Mouse (Mus musculus) liver, adult 2 months (tissue): Measurements from ENCODE around the gene Mbnl1. TPM values are rescaled to one million over a fixed set of nuclear protein-coding genes. Genes with fewer than 3 reads are reported as not detected.

Experiments used
- DNase-seq: peaks from one replicate; pipeline ENCODE4 v3.0.0-alpha.2; 2011; ENCODE audit warnings: low read depth, low spot score; ENCODE audit errors: extremely low read depth
- H3K27ac ChIP-seq: fragments of 200-500 bp; replicated peaks from 2 replicates; pipeline ENCODE4 v1.5.1; 2012; ENCODE audit warnings: low read depth, mild to moderate bottlenecking, control low read depth, inconsistent platforms, low read length; ENCODE audit not compliant: insufficient read depth
- H3K27me3 ChIP-seq: fragments of 200-500 bp; 2 replicates; pipeline ENCODE4 v1.6.1; 2012; ENCODE audit warnings: mild to moderate bottlenecking, moderate library complexity, low read length, inconsistent platforms; ENCODE audit not compliant: control insufficient read depth, insufficient read depth
- H3K36me3 ChIP-seq: fragments of 200-500 bp; 2 replicates; pipeline ENCODE4 v1.6.1; 2012; ENCODE audit warnings: low read length, inconsistent platforms; ENCODE audit not compliant: control insufficient read depth, insufficient read depth
- H3K4me1 ChIP-seq: fragments of 200-500 bp; 2 replicates; pipeline ENCODE4 v1.6.1; 2011; ENCODE audit warnings: low read length; ENCODE audit not compliant: control insufficient read depth, insufficient read depth
- H3K4me3 ChIP-seq: fragments of 200-500 bp; 2 replicates; pipeline ENCODE4 v1.5.1; 2011; ENCODE audit warnings: low read depth, mild to moderate bottlenecking, control low read depth, low read length, moderate library complexity; ENCODE audit not compliant: insufficient read depth
- H3K79me2 ChIP-seq: fragments of 200-500 bp; 2 replicates; pipeline ENCODE4 v1.6.1; 2012; ENCODE audit warnings: inconsistent platforms, mild to moderate bottlenecking, low read length, moderate library complexity; ENCODE audit not compliant: control insufficient read depth, insufficient read depth
- H3K9ac ChIP-seq: fragments of 200-500 bp; 2 replicates; pipeline ENCODE4 v1.6.1; 2012; ENCODE audit warnings: low read depth, mild to moderate bottlenecking, control low read depth, inconsistent platforms, low read length
- CTCF ChIP-seq: fragments of 200-500 bp; IDR thresholded peaks from 2 replicates; pipeline ENCODE4 v1.5.1; 2011; ENCODE audit warnings: low read depth, low read length, control low read depth
- POLR2A ChIP-seq: fragments of 200-500 bp; IDR thresholded peaks from 2 replicates; pipeline ENCODE4 v1.6.1; 2011; ENCODE audit warnings: low read length, control low read depth; ENCODE audit not compliant: insufficient read depth; ENCODE audit errors: extremely low read depth
- WGBS: fragments of 180-500 bp; shearing (Covaris S2); methylation state at CpG from one replicate; pipeline ENCODE4 v1.1.7; 2018; 5-methylcytosine and 5-hydroxymethylcytosine counted together
- polyA plus RNA-seq: library from polyadenylated mRNA; depleted of rRNA; stranded (reverse); fragments of >200 nt; gene quantifications from 2 replicates; pipeline ENCODE4 v1.2.3, GENCODE M21; 2012
- total RNA-seq: library from RNA; depleted of rRNA; stranded (reverse); fragments of >200 nt; gene quantifications from 2 replicates; pipeline ENCODE4 v1.2.3, GENCODE M21; 2014

Gene Mbnl1
- total and polyA plus RNA-seq, 2 experiments, result 27.3 to 111 TPM

DNA sequence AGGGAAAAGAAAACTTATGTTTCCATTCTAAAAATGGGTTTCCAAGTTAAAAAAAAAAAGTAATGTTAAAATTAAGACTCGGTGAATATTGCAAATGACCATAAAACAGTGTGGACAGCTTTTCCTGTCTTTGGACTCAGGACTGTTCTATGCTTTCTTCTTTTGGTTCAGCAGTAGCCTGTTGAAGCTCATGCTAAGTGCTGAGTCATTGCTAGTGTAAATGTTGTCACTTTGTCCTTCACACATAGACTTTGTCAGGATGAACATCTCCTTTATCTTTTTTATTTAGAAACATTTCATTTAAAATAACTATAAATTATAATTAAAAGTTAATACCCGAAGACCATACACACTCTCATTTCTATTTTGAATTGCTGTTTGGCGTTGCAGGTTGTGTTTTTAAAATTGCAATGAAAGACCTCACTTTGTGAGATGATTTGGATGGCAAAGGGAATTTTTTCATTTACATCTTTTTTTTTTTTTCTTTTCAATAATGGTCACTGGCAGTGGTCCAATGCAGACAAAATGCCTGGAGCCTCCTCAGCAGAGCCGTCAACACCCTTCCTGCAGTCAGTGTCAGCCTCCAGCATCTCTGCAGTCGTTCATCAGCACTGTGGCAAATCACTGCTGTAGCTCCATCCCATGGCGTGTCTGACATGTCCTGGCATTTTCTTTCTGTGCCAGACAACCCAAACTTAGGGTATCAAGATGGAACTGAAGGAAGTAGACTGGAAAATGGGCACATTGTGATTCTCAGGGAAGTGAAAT lies 96.4 kb downstream of the Mbnl1 start:
- DNase-seq, result peak; percentile 55
- no peak for TF ChIP-seq POLR2A
- TF ChIP-seq CTCF, result no peak
- Histone ChIP-seq H3K27ac (peak overlapping the region; percentile 0; the same call in 1 of the 2 replicates), H3K4me1 (peaks cover 22% of the 10 kb centered on the region), H3K4me3 (no peak overlapping the region), H3K79me2 (peaks cover 30% of the 10 kb centered on the region; the same call in 1 of the 2 replicates), H3K36me3 (peaks cover 6% of the 10 kb centered on the region; the same call in 1 of the 2 replicates), H3K9ac (no peak overlapping the region), H3K27me3 (no peaks in the 10 kb centered on the region)
- WGBS, result 56% methylated on average over 6 of the region's 6 CpGs

DNA sequence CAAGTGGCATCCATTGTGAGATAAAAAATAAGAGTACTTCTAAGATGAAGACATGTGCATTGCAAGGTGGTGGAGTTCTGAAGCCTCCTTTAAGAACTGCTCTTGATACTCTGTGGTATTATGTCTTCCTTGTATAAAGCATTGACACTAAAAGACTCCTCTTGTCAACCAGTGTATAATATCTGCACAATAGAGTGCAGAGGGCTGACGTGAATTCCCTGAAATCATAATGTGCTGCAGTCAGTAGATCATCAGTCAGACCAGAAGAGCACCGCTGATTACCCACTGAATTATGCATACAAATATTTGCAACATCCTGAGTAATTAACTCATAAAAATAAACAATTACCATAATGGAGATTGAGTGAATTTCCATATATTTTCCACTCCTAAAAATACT lies 97.2 kb downstream of the Mbnl1 start:
- Histone ChIP-seq H3K27ac (peak overlapping the region; percentile 0; the same call in 1 of the 2 replicates), H3K4me3 (no peak overlapping the region), H3K79me2 (peaks cover 34% of the 10 kb centered on the region; the same call in 1 of the 2 replicates), H3K4me1 (peaks cover 28% of the 10 kb centered on the region), H3K27me3 (no peaks in the 10 kb centered on the region), H3K9ac (no peak overlapping the region), H3K36me3 (peaks cover 6% of the 10 kb centered on the region; the same call in 1 of the 2 replicates)
- WGBS, result 34% methylated on average over 2 of the region's 2 CpGs
- no peak for DNase-seq
- TF ChIP-seq POLR2A (no peak), CTCF (no peak)

DNA sequence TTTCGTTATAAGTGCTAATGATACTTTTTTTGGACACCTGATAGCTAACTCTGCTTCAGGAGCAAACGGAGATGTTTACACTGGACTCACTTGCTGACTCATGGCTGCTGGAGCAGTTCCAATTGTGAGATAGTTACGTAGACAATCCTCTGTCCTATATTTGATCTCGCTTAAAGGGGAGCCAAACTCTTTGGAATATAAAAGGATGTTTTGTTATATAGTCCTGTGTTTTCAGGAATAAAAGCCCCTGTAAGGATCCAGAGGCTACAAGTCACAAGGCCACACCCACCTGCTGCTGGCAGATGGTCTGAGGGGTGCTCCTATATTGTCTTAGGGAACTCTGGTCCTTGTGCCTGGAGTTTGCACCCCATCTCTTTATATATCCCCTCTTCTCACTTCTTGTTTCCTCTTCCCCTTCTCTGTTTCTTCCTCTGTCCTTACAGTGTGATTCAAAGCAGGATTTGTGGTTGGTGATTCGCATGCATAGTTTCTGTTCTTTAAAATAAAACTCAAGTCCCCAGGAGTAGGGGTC lies 97.9 kb downstream of the Mbnl1 start:
- WGBS, result 18% methylated on average over 5 of the region's 5 CpGs
- Histone ChIP-seq H3K27me3 (no peaks in the 10 kb centered on the region), H3K27ac (peak overlapping the region; percentile 95), H3K4me1 (peaks cover 28% of the 10 kb centered on the region), H3K4me3 (no peak overlapping the region), H3K36me3 (peaks cover 4% of the 10 kb centered on the region; the same call in 1 of the 2 replicates), H3K9ac (no peak overlapping the region), H3K79me2 (peaks cover 35% of the 10 kb centered on the region; the same call in 1 of the 2 replicates)
- TF ChIP-seq POLR2A (no peak), CTCF (no peak)
- DNase-seq, result peak; percentile 89

DNA sequence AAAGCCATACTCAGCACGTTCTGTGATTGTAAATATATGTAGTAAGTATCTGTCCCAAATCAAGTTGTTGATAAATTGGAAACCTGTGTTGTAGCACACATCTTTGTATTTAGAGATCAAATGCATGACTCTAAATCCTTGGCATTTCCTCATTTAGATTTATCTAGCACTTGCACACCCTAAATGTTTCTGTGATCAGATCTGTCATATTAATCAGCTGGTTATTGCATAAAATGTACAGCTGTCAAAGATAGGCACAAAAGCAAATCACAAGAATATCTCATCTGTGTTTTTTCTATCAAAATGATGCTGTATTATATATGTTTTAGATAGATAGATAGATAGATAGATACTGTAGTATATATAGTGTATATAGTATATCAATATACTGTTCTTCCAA lies 98.9 kb downstream of the Mbnl1 start:
- Histone ChIP-seq H3K9ac (no peak overlapping the region), H3K27ac (no peak overlapping the region), H3K4me1 (peaks cover 28% of the 10 kb centered on the region), H3K4me3 (no peak overlapping the region), H3K27me3 (no peaks in the 10 kb centered on the region), H3K79me2 (peaks cover 29% of the 10 kb centered on the region; the same call in 1 of the 2 replicates), H3K36me3 (peaks cover 2% of the 10 kb centered on the region; the same call in 1 of the 2 replicates)
- DNase-seq, result no peak
- 91% methylated on average over 1 of the region's 1 CpGs for WGBS
- TF ChIP-seq POLR2A (no peak), CTCF (no peak)

DNA sequence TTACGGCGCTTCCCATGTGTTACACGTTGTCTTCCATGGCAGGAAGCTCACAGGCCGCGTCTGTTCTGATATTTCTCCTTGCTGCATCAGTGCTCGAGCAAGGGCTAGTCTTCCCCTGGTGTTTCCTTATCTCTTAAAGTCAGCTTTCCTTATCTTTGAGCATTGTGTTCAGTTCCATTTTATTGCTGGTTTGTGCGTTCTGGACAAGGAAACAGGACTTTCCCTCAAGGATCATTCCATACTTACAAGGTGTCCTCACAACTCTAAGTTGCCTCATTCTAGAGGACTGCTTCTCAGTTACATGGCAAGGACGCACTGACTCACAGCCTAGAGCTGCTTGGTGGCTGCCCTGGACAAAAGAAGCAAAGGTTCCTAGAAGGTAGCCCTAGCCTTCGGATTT lies 101.6 kb downstream of the Mbnl1 start:
- H3K79me2 ChIP-seq, result peaks cover 36% of the 10 kb centered on the region; the same call in 1 of the 2 replicates
- H3K4me1 ChIP-seq, result peaks cover 29% of the 10 kb centered on the region
- H3K27me3 ChIP-seq, result no peaks in the 10 kb centered on the region
- no peak overlapping the region for H3K9ac ChIP-seq
- H3K36me3 ChIP-seq, result peaks cover 2% of the 10 kb centered on the region; the same call in 1 of the 2 replicates
- H3K27ac ChIP-seq, result peak overlapping the region; percentile 54
- DNase-seq, result no peak
- TF ChIP-seq POLR2A (no peak), CTCF (no peak)
- no peak overlapping the region for H3K4me3 ChIP-seq
- WGBS, result 74% methylated on average over 9 of the region's 9 CpGs
